Mouse (Mus musculus): ENCODE data around the gene Atp11c.

Gene Atp11c

GRCm38 (mm10) chrX:60386852-60387251 is 205.6 kb downstream of the Atp11c start:
- no peak for DNase-seq (ENCODE audit: low spot score in 2 of 2)

- DNase-seq (ENCODE audit: low spot score in 2 of 2): no peak
These were observed 210.8 kb downstream of the Atp11c start for GRCm38 (mm10) chrX:60381711-60382110.

- no peak for DNase-seq (ENCODE audit: low spot score in 2 of 2)
These were observed 212.1 kb downstream of the Atp11c start for GRCm38 (mm10) chrX:60380386-60380785.

DNA sequence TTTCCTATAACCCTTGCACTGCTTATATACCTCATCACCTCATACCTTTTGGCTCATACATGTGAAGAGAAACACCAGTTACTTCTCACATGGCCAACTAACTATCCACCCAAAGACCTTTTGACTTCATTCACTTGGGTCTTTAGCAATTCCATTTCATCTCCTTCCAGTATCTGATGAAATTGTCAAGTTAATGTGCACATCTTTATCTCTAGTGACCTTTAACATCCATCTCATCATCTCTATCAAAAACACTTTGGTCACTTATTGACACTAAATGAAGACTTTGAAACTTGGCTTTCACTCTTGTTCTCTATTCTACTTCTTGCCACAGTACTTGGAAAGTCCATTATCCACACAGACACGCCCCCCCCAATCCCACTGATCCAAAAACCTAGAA is 243.8 kb downstream of the Atp11c start:
- DNase-seq (ENCODE audit: low spot score in 2 of 2): no peak

GRCm38 (mm10) chrX:60345447-60345846 is 247.1 kb downstream of the Atp11c start:
- no peak for DNase-seq (ENCODE audit: low spot score in 2 of 2)

DNA sequence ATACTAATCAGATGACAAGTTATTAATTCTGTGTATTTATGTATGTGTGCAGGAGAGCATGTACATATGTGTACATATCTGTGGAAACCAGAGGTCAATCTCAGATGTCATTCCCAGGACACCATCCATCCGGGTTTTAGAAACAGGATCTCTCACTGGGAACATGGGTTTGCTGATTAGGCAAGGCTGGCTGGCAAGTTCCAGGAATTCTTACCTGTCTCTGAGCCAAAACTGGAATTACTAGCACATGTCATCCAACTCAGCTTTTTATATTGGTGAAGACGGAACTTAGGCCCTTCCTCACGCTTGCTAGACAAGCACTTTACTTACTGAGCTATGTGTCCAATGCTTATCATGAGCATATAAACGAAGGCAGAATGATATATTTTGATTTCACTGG is 247.5 kb downstream of the Atp11c start:
- no peak for DNase-seq (ENCODE audit: low spot score in 2 of 2)

DNA sequence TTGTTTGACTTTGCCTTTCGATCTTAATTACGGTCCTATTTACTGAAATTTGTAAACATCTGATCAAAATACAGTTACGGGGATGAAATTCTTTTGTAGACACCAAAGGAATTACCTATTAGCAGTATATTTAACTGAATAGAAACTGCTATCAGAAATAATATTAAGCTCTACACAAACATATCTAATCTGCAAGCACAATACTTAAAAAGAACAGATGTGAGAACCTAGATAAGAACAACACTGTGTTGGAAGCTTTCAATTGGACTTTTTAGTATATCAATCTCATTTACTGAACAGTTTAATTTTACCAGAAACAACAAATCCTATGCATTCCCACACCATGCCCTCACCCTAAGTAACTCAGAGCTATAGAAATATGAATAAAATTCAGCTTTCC is 262.8 kb downstream of the Atp11c start:
- no peak for DNase-seq (ENCODE audit: low spot score in 2 of 2)

GRCm38 (mm10) chrX:60321321-60321720 is 271.2 kb downstream of the Atp11c start:
- DNase-seq (ENCODE audit: low spot score in 2 of 2): no peak

DNA sequence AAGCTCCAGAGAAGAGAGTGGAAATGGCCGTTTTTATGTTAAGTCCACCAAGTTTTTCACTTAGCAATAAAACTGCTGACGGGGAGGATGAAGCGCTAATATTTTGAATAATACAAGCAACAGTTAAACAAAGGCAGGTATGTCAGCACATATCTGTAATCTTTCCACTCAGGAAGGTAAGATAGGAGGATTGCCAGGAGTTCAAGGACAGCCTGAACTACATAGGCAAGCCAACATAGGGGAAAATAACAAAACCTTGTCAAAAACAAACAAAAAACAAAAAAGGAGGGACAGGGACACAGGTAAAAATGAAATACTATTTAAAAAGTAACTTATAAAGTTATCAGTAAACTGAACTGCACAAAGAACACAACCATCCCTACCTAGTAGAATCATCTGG is 274.8 kb downstream of the Atp11c start:
- DNase-seq (ENCODE audit: low spot score in 2 of 2): no peak

- no peak for DNase-seq (ENCODE audit: low spot score in 2 of 2)
These were observed 300.2 kb downstream of the Atp11c start for GRCm38 (mm10) chrX:60292335-60292734.

- DNase-seq (ENCODE audit: low spot score in 2 of 2): no peak
These were observed 337.2 kb downstream of the Atp11c start for GRCm38 (mm10) chrX:60255346-60255745.

- no peak for DNase-seq (ENCODE audit: low spot score in 2 of 2)
These were observed 404.8 kb downstream of the Atp11c start for GRCm38 (mm10) chrX:60187726-60188125.

DNA sequence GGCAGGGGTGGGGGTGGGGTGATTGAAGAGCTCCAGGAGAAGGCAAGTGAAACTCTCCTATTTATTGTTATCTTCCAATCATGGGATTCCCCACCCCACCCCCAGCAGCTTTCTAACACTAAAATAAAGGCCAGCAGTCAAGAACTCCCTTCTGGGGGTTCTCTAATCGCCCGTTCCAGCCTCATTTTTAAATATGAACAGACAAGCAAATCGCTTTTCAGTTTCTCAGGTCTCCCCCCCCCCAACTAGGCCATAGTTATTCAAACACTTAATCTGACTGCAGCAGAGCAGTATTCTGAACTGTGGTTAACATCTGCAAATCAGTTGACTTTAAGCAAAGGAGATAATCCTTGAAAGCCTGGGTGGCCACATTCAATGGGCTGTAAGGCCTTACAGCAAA is 409.9 kb downstream of the Atp11c start:
- DNase-seq (ENCODE audit: low spot score in 2 of 2): no peak

DNA sequence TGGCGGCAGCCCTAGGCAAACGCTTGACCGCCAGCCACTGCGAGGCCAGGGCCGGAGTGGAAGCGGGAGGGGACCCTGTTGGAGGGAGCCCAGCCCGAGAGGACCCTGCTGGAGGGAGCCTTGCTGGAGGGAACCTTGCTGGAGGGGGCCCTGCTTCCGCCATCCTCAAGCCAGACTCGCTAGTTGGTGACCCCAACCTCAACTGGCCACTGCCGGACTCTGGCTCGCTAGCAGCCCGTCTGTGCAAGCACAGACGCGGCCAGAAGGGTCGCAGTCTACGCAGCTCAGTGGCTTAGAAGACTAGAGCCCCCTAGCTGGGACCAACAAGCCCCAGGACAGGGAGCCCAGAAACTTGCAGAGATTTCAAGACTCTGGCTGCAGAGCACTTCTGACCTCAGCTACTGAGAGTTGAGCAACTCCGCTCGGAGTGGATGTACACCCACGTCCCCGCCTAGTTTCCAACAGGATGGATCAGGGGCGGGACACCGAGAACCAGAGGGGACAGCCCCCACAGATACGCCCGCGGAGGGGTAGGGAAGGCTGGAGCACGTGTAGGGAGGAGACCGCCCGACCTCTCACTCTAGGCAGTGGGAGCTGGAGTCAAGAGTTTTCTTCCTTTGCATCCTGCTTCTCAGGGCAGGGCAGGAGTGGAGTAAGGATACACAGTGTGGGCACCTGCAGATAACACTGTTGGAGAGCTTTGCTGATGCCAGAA is 413.6 kb downstream of the Atp11c start, which contains the start of gene Mcf2:
Gene Mcf2, minus strand, starts transcription at position 346 of the 715 bp plus-strand sequence.
- no peak for DNase-seq (ENCODE audit: low spot score in 2 of 2)

DNA sequence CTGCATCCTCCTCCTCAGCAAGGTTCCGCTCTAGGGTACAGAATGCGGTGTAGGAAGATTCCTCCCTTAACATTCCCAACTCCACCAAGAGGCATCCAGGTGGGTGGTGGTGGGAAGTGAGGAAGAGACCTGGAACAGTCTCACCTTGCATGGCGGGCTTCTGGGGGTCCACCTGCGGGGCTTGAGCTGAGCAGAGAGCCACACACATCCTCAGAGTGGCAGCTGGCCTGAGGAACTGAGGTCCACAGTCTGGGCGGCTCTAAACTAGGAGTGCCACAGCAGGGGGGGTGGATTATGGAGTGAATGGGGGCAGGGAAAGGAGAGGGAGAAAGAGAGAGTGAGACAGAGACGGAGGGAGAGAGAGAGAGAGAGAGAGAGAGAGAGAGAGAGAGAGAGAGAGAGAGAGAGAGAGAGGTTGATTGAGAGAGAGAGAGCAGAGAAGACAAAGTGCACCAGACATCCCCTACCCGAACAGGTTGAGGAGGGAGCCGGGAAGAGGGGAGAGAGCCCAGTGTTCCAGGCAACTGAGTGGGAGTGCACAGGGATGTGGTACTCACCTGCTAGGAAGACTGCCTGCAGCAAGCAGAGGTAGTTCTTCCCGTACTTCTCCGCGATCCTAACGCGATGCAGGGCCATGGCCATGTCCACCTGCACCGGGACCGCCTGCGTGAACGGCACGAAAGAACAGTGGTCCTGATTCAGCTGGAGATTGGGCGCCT is 414.3 kb downstream of the Atp11c start:
- no peak for DNase-seq (ENCODE audit: low spot score in 2 of 2)

Measured in spleen, postnatal 14 days (tissue).